Mouse (Mus musculus) heart, postnatal 36 days (tissue): ENCODE measurements around the gene Abcg8. TPM values are rescaled to one million over a fixed set of nuclear protein-coding genes. Genes with fewer than 3 reads are reported as not detected.

Experiments used
- DNase-seq, 2 experiments: peaks; one replicate each; pipeline ENCODE4 v3.0.0; 2021 to 2022
- intact Hi-C: fragments of 180-260 bp; cut with DNase I; formaldehyde crosslinking; loops from one replicate; pipeline ENCODE4 v1.15.1; 2025
- total RNA-seq, 2 experiments: library from RNA; stranded (reverse); gene quantifications; 2 replicates each; pipeline ENCODE4 v1.2.3; 2021

Gene Abcg8
- total RNA-seq, 2 experiments from 2014 or later: not detected

- intact Hi-C loops: no loop called here
- DNase-seq: no peak
Observed at GRCm38 (mm10) chr17:84707407-84707806, 31.3 kb downstream of the Abcg8 start.

DNA sequence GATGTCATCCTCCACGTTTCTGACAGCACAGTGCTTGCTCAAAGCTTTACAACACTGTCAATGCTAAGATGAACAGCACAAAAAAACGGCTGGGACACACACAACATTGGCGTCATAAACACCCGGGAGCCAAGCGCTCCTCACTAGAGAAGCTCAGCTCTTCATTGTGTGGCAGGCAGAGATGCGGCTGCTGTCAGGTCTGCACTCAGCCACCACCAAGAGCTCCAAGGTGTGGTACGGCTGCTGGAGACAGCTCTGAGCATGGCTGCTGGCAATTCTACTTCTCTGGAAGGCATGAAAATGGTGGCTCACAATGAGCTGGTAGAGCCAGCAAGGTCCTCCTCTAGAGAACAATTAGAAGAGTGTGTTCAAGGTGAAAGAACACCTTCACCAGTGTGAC, 32.7 kb downstream of the Abcg8 start:
- intact Hi-C loops: no loop called here
- DNase-seq: no peak

GRCm38 (mm10) chr17:84709403-84709851, 33.3 kb downstream of the Abcg8 start:
- intact Hi-C loops: no loop called here
- no peak for DNase-seq

- DNase-seq: no peak
- intact Hi-C loops: no loop called here
Observed at GRCm38 (mm10) chr17:84713563-84714164, 37.6 kb downstream of the Abcg8 start.

DNA sequence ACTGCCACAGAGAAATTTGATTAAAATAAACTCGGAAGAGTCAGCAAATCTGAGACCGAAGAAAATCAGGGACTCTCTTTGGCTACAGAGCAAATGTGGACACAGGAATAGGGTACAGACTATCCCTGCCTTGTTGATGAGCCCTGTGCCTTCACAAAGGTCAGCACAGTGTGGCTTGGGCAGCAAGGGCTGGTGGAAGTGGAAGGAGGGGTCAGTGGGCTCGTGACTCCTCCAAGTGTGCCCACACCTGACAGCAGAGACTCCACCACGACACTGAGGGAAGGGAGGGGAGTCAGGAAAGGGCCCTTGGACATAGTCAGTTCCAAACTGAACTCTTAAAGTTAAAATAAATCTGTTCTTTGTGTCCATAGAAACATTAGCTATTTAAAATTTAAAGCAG, 38.8 kb downstream of the Abcg8 start:
- DNase-seq: no peak
- intact Hi-C loops: no loop called here

GRCm38 (mm10) chr17:84716252-84716872, 40.3 kb downstream of the Abcg8 start:
- no peak for DNase-seq
- intact Hi-C loops: no loop called here

DNA sequence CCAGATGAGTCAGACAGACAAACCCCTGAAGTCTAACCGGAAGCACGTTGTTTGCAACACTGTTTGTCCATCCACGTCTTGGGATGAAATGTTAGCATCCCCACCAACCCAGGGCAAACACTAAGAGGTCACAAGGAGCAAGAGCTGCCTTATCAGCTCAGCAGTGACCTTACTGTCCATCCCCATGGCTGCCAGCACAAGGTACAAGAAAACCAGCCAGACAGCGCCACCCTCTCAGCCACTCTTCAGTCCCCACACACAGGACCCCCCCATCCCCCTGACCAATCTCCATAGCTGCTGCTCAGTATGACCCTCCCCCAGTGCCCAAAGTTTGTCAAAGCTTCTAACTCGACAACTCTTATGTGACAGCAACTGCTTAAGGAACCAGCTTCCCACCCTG, 41.3 kb downstream of the Abcg8 start:
- no peak for DNase-seq
- intact Hi-C loops: no loop called here

DNA sequence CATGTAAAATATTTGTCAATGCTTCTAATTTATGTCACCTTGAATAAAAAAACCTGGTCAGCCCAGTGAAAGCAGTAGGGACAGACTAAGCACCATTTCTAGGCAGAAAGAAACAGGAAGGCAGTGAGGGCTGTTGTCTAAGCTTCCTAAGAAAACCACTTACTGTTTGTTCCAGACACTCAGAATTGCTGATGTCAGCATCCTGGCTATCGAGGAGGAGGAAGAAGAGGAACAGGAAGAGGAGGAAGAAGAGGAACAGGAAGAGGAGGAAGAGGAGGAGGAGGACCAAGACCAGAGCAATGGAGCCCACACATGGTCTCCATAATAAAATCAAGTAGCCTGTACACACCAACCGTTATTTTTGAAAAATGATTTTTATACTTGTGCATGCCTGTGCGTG, 43.0 kb downstream of the Abcg8 start:
- no peak for DNase-seq
- intact Hi-C loops: no loop called here

DNA sequence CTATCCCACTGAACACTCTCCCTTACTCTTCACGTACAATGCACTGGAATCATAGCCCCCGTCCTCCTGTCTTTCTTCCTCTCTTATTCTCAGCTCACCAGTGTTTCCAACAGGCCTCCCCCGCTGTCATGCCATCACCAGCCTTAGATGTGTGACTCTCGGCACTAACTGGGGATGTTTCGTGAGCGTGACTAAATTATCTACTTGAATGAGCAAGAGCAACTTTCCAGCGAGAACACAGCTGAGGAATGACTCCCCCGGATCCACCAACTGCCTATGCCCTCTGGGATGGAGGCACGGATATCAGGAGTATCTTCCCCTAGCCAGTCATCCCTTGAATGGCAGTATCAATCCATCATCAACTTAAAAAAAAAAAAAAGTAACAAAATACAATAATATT, 47.9 kb downstream of the Abcg8 start:
- DNase-seq: no peak
- intact Hi-C loops: no loop called here

- intact Hi-C loops: no loop called here
- no peak for DNase-seq
Observed at GRCm38 (mm10) chr17:84725163-84725562, 49.1 kb downstream of the Abcg8 start.

- intact Hi-C loops: no loop called here
- DNase-seq: no peak
Observed at GRCm38 (mm10) chr17:84728201-84728911, 52.3 kb downstream of the Abcg8 start.

DNA sequence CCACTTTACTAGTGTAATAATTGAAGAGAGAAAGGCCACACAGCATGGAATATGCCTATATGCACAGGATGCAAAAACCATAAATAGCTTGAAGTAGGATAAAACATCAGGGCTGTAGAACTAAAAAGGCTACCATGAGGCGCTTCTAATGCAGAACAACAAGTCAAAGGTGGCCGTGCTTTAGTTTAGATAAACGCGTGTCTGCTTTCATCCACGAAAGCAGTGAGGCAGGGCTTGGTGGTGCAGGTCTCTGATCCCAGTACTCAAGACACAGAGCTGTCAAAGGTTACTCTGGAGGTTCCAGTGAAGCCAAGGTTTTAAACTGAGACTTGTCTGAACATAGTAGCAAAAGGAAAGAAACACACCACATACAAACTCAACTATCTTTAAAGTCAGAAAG, 53.0 kb downstream of the Abcg8 start:
- intact Hi-C loops: no loop called here
- no peak for DNase-seq

GRCm38 (mm10) chr17:84731361-84731760, 55.3 kb downstream of the Abcg8 start:
- DNase-seq: no peak
- intact Hi-C loops: no loop called here

- no peak for DNase-seq
- intact Hi-C loops: no loop called here
Observed at GRCm38 (mm10) chr17:84732612-84733011, 56.5 kb downstream of the Abcg8 start.

DNA sequence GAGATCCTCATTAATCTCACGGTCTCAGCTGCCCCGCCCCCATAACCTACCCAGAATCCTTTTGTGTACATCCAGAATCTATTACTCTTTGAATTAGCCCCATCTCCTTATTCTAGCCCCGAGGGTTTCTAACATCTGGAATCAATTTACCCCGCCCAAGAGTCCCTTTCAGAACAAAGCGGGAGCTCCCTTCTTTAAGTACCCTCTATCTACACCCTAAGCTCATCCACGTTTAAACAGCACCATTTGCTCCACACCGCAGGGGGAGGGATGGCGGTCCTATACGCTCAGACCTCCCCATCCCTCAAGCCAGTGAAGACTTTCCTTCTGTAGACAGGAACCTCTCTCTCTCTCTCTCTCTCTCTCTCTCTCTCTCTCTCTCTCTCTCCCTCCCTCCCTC, 60.6 kb downstream of the Abcg8 start:
- no peak for DNase-seq
- intact Hi-C loops: no loop called here

DNA sequence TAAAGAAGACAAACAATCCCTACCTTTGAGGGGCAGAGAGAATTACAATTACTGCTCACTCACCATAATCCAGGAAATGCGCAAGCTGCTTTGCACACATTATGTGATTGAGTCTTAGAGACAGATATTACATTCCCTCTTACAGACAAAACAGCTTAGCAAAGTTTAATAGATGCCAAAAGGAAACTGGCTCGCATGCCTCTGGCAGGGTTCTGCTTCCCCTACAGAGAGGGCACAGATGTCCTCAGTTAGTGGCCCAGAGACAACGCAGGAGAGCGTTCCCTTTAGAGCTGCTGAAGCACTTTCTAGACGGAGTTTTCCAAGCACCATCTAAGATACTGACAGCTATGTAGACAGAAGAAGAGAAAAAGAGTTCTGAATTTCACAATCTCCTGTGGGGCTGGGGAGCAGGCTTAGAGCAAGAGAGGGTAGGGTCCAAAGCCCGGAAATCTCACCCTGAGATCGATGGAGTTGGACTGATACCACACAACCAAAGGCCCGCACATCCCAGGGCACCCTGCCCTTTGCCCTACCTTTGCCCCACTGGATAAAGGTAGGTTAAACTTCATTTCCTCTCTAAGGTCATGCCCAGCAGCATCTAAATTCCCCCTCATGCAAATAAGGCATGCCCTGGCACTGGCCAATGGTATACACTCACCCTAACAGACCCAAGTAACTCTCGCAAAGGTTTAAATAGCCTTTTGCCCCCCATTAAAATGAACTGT, 62.1 kb downstream of the Abcg8 start:
- intact Hi-C loops: no loop called here
- no peak for DNase-seq

DNA sequence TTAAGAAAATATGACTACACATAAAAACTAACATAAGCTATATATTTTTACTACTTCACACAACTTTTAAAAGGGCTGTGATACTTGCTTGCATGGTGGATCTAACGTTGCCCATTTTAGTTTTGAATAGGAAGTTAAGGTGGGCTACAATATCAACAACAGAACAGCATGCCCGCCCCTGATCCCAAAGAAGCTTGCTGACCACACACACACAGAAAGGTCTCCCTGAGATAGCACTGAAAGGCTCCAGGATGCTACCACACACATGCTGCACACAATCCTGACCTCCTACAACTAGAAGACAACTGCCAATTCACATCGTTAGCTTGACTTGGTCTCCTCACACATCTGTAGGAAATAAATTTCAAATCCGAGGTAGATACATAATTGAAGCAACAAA, 68.2 kb downstream of the Abcg8 start:
- no peak for DNase-seq
- intact Hi-C loops: no loop called here

DNA sequence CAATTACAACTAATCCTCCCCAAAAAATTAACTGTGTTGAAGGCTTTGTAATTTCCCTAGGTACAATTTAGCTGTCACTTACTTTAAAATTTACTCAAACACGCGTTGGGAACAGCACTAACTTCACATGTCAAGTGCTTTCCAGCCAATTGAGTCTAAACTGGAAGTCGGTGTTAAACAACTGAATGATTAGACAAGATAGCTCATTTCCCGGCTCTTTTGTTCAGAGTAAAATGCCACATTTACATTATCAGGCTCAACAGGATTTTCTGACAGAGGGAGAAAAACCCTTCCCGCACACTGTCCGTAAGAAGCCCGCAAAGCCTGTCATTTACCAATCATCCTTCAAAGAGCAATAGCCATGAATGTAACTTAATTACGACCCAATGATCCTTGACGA, 68.9 kb downstream of the Abcg8 start:
- intact Hi-C loops: no loop called here
- no peak for DNase-seq

GRCm38 (mm10) chr17:84747212-84747611, 71.1 kb downstream of the Abcg8 start:
- intact Hi-C loops: no loop called here
- DNase-seq: no peak

DNA sequence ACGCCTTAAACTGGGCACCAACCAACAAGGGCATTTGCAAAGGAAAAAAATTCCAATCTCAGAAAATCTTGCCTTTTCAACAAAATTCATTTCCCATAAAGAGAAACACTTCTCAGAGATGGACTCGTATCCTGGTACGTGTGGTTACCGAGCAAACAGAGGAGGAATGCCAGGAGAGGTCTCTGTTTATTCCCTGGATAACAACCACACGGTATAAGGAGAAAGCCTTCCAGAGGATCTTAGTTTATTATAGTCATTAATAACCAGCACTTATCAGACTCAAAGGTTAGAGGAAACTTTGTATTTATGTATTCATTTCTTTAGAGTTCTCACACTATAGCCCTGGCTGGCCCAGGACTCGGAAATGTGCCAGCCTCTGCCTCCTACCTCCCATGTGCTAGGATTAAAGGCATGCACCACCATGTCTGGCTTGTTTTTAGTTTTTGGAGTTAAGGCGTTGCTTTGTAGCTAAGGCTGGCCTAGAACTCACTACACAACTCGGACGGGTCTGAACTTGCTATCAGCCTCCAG, 72.1 kb downstream of the Abcg8 start:
- intact Hi-C loops: no loop called here
- DNase-seq: no peak

GRCm38 (mm10) chr17:84749297-84749696, 73.2 kb downstream of the Abcg8 start:
- intact Hi-C loops: no loop called here
- no peak for DNase-seq
